9 mouse cellular contexts compared by ENCODE assay signal in genomic region chr8:71660325-71661120, GRCm38 (mm10). TPM values are rescaled to one million over a fixed set of nuclear protein-coding genes. Genes with fewer than 3 reads are reported as not detected.
DNase-seq lines count a peak whose midpoint lies in the region; ATAC-seq and TF ChIP-seq lines count a peak whose summit lies in the region.
"Had no signal": no experiment of that assay in that cellular context is flagged by ENCODE, and none has a peak within 500 bp of the region (broad histone marks: within the 10 kb centered on the region; RNA-seq: fewer than 3 reads in every experiment).

No protein-coding gene starts in this region.

- DNase-seq in CH12.LX (ENCODE audit: extremely low read depth) = peak; percentile 87
- DNase-seq in c-Kit-negative CD71-positive TER-119-positive erythroid progenitor cells, embryonic 14.5 days (ENCODE audit: low read depth, low spot score) = peak; percentile 66
- DNase-seq in forebrain, embryonic 10.5 days (ENCODE audit: extremely low spot score, low spot score) = peak; percentile 86
- DNase-seq in heart, postnatal 10 days = peak; percentile 90 to 94
- DNase-seq in kidney, postnatal 36 days = peak; percentile 81 to 95
- peak; percentile 90 for DNase-seq in liver, postnatal 0 days

- no peak overlapping the region for H3K4me2 ChIP-seq in CH12.LX (ENCODE audit: insufficient read depth, low read depth, poor library complexity, severe bottlenecking)
- no peak overlapping the region for H3K4me2 ChIP-seq in liver, postnatal 0 days (ENCODE audit: low read depth, low read length)
- no peak overlapping the region for H3K4me2 ChIP-seq in neural tube, embryonic 13.5 days
- H3K4me2 ChIP-seq: heart, embryonic 13.5 days had no signal

- H3K4me1 ChIP-seq in CH12.LX (ENCODE audit: control insufficient read depth in 1 of 2, insufficient read depth in 2 of 2) = peaks cover 6 to 11% of the 10 kb centered on the region in 2 experiments
- H3K4me1 ChIP-seq in forebrain, embryonic 10.5 days = peaks cover 23% of the 10 kb centered on the region
- peaks cover 2% of the 10 kb centered on the region; the same call in 1 of the 2 replicates for H3K4me1 ChIP-seq in liver, postnatal 0 days (ENCODE audit: insufficient read depth)
- peaks cover under 1% of the 10 kb centered on the region; the same call in 1 of the 2 replicates for H3K4me1 ChIP-seq in neural tube, embryonic 13.5 days (replicated peaks)
- peaks cover 7% of the 10 kb centered on the region for H3K4me1 ChIP-seq in testis, adult 2 months (ENCODE audit: control insufficient read depth, insufficient read depth, low read length)

- no peak overlapping the region for H3K9ac ChIP-seq in CH12.LX (ENCODE audit: insufficient read depth, low read depth)
- no peak overlapping the region for H3K9ac ChIP-seq in liver, postnatal 0 days (replicated peaks)
- no peak overlapping the region for H3K9ac ChIP-seq in neural tube, embryonic 13.5 days
- H3K9ac ChIP-seq: heart, embryonic 13.5 days had no signal

- 7% methylated on average over 36 of the region's 36 CpGs for WGBS in forebrain, embryonic 10.5 days
- 9% methylated on average over 36 of the region's 36 CpGs for WGBS in liver, postnatal 0 days (ENCODE audit: insufficient replicate concordance)
- 8% methylated on average over 36 of the region's 36 CpGs for WGBS in neural tube, embryonic 13.5 days

- peak; percentile 35; the same call in 1 of the 2 replicates for ATAC-seq in liver, postnatal 0 days
- ATAC-seq in neural tube, embryonic 13.5 days (ENCODE audit: low read depth) = peak; percentile 52

- intact Hi-C loops in heart, postnatal 10 days (cut with DNase I) = loop anchor here (1.0 to 5.0 kb wide), 4 partner anchors 48 to 220 kb away; partner anchors contain the start of gene Colgalt1

- peak; percentile 66 to 96 for TF ChIP-seq CTCF in CH12.LX (conservative IDR thresholded peaks at IDR 0.05 in 1 of 2, IDR thresholded peaks at IDR 0.05 in 1 of 2; ENCODE audit: low read depth in 2 of 2, low read length in 2 of 2)
- TF ChIP-seq CTCF in liver, postnatal 0 days (IDR thresholded peaks at IDR 0.05; ENCODE audit: low read depth) = peak; percentile 95
- TF ChIP-seq CTCF in testis, adult 2 months (IDR thresholded peaks at IDR 0.05; ENCODE audit: control insufficient read depth, insufficient read depth, insufficient replicate concordance, low read depth, low read length) = peak; percentile 96

- peaks cover 6% of the 10 kb centered on the region for H3K27me3 ChIP-seq in CH12.LX (replicated peaks)
- peaks cover 91% of the 10 kb centered on the region for H3K27me3 ChIP-seq in forebrain, embryonic 10.5 days (ENCODE audit: poor library complexity, severe bottlenecking)
- peaks cover 32% of the 10 kb centered on the region for H3K27me3 ChIP-seq in liver, postnatal 0 days (ENCODE audit: insufficient read depth, low read length)
- H3K27me3 ChIP-seq in neural tube, embryonic 13.5 days = peaks cover 76% of the 10 kb centered on the region
- H3K27me3 ChIP-seq in testis, adult 2 months (ENCODE audit: control insufficient read depth, insufficient read depth, low read length) = no peaks in the 10 kb centered on the region

- no peaks in the 10 kb centered on the region for H3K36me3 ChIP-seq in CH12.LX (replicated peaks in 1 of 2; ENCODE audit: control insufficient read depth in 1 of 2, insufficient read depth in 1 of 2, low read length in 1 of 2)
- H3K36me3 ChIP-seq in forebrain, embryonic 10.5 days (replicated peaks) = no peaks in the 10 kb centered on the region
- H3K36me3 ChIP-seq in liver, postnatal 0 days (replicated peaks; ENCODE audit: insufficient read depth, low read length) = no peaks in the 10 kb centered on the region
- peaks cover 65% of the 10 kb centered on the region for H3K36me3 ChIP-seq in neural tube, embryonic 13.5 days
- H3K36me3 ChIP-seq in testis, adult 2 months (ENCODE audit: control insufficient read depth, insufficient read depth, low read length) = no peaks in the 10 kb centered on the region
- H3K36me3 ChIP-seq: heart, embryonic 13.5 days had no signal

- no peak overlapping the region for H3K4me3 ChIP-seq in CH12.LX (replicated peaks in 1 of 3; ENCODE audit: low read depth in 2 of 3, low read length in 2 of 3, poor library complexity in 1 of 3)
- peak overlapping the region; percentile 14; the same call in 1 of the 2 replicates for H3K4me3 ChIP-seq in forebrain, embryonic 10.5 days
- H3K4me3 ChIP-seq in liver, postnatal 0 days (ENCODE audit: low read depth, low read length) = no peak overlapping the region
- H3K4me3 ChIP-seq in neural tube, embryonic 13.5 days = no peak overlapping the region
- peak overlapping the region; percentile 70 for H3K4me3 ChIP-seq in testis, adult 2 months (ENCODE audit: control insufficient read depth, low read depth, low read length)
- H3K4me3 ChIP-seq: heart, embryonic 13.5 days had no signal

- H3K79me2 ChIP-seq in CH12.LX (replicated peaks; ENCODE audit: control insufficient read depth, extremely low read depth, insufficient read depth, poor library complexity, severe bottlenecking) = no peaks in the 10 kb centered on the region

- TF ChIP-seq POLR2A in CH12.LX (IDR thresholded peaks at IDR 0.05; ENCODE audit: low read depth, low read length) = no peak
- TF ChIP-seq POLR2A in testis, adult 2 months (IDR thresholded peaks at IDR 0.05; ENCODE audit: control insufficient read depth, low read depth, low read length) = no peak

- peak; percentile 99 for TF ChIP-seq RAD21 in CH12.LX (IDR thresholded peaks at IDR 0.05; ENCODE audit: low read depth, low read length)

- dilution Hi-C loops in CH12.LX (cut with MboI; ENCODE audit: extremely low pct_ligation_motif_present, extremely low pct_unique_long_range_greater_than_20kb, low sequenced_read_pairs) = no loop called here

- in situ Hi-C loops in CH12.LX (cut with MboI; ENCODE audit: low pct_ligation_motif_present, low pct_unique_long_range_greater_than_20kb, low sequenced_read_pairs) = no loop called here

- TF ChIP-seq EP300 in CH12.LX (IDR thresholded peaks at IDR 0.05; ENCODE audit: low read length) = no peak
- no peak for TF ChIP-seq EP300 in liver, postnatal 0 days (IDR thresholded peaks at IDR 0.05; ENCODE audit: low read depth)

- no peak overlapping the region for H3K27ac ChIP-seq in CH12.LX (ENCODE audit: insufficient read depth, low read depth)
- no peak overlapping the region for H3K27ac ChIP-seq in forebrain, embryonic 10.5 days
- H3K27ac ChIP-seq in liver, postnatal 0 days (ENCODE audit: low read depth) = no peak overlapping the region
- no peak overlapping the region for H3K27ac ChIP-seq in neural tube, embryonic 13.5 days (replicated peaks)
- H3K27ac ChIP-seq in testis, adult 2 months (ENCODE audit: control insufficient read depth, insufficient read depth, low read depth, low read length) = no peak overlapping the region
- H3K27ac ChIP-seq: heart, embryonic 13.5 days had no signal

- no peaks in the 10 kb centered on the region for H3K9me3 ChIP-seq in CH12.LX (replicated peaks; ENCODE audit: low read length)
- H3K9me3 ChIP-seq in forebrain, embryonic 10.5 days = no peaks in the 10 kb centered on the region
- H3K9me3 ChIP-seq in liver, postnatal 0 days (ENCODE audit: low read length) = no peaks in the 10 kb centered on the region
- no peaks in the 10 kb centered on the region for H3K9me3 ChIP-seq in neural tube, embryonic 13.5 days
- H3K9me3 ChIP-seq: heart, embryonic 13.5 days had no signal

RNA-seq across cellular contexts. Expression of gene Unc13a, which starts 11.0 kb away (rescaled TPM):
- total RNA-seq in CH12.LX (2012; rRNA removed) (1.0 and 1.7 TPM in 2 replicates), CH12.LX (2014; rRNA removed) (0.55 and 0.68 TPM in 2 replicates)
- polyA plus RNA-seq in CH12.LX (2012; ENCODE audit: insufficient read length, low read depth) = 0.79 and 2.1 TPM in 2 replicates
- 2.9 and 3.3 TPM in 2 replicates for polyA plus RNA-seq in forebrain, embryonic 10.5 days (2016; fragmentation: Nextera tagmentation; extraction: Ambion mirVana)
- 1 to 10 TPM; 1.1 to 1.5 TPM for total RNA-seq in heart, postnatal 10 days (2021)
- polyA plus RNA-seq in liver, postnatal 0 days (2015; fragmentation: Nextera tagmentation; extraction: Ambion mirVana) = 0.25 and 0.36 TPM in 2 replicates
- 16.6 and 17.7 TPM in 2 replicates for polyA plus RNA-seq in neural tube, embryonic 13.5 days (2015; fragmentation: Nextera tagmentation; extraction: Ambion mirVana)
- 0.28 and 0.33 TPM in 2 replicates for polyA plus RNA-seq in testis, adult 2 months (2012; rRNA removed)

RNA-seq across cellular contexts. Expression of gene Jak3, which starts 15.6 kb away (rescaled TPM):
- total RNA-seq in CH12.LX (2012; rRNA removed) (39.2 and 47.1 TPM in 2 replicates), CH12.LX (2014; rRNA removed) (13.3 and 15.0 TPM in 2 replicates)
- polyA plus RNA-seq in CH12.LX (2012; ENCODE audit: insufficient read length, low read depth) = 35.6 and 37.8 TPM in 2 replicates
- 2.5 and 3.0 TPM in 2 replicates for polyA plus RNA-seq in forebrain, embryonic 10.5 days (2016; fragmentation: Nextera tagmentation; extraction: Ambion mirVana)
- 10 to 100 TPM; 14.3 to 15.0 TPM for total RNA-seq in heart, postnatal 10 days (2021)
- 4.3 and 4.6 TPM in 2 replicates for polyA plus RNA-seq in liver, postnatal 0 days (2015; fragmentation: Nextera tagmentation; extraction: Ambion mirVana)
- 3.9 and 4.0 TPM in 2 replicates for polyA plus RNA-seq in neural tube, embryonic 13.5 days (2015; fragmentation: Nextera tagmentation; extraction: Ambion mirVana)
- polyA plus RNA-seq in testis, adult 2 months (2012; rRNA removed) = 6.6 and 8.4 TPM in 2 replicates

RNA-seq across cellular contexts. Expression of gene Insl3, which starts 28.5 kb away (rescaled TPM):
- 8.7 and 9.8 TPM in 2 replicates for total RNA-seq in CH12.LX (2012; rRNA removed)
- 1.9 and 3.0 TPM in 2 replicates for total RNA-seq in CH12.LX (2014; rRNA removed)
- 14.4 and 21.4 TPM in 2 replicates for polyA plus RNA-seq in CH12.LX (2012; ENCODE audit: insufficient read length, low read depth)
- 0.26 TPM in 1 of 2 replicates, not detected in the other for polyA plus RNA-seq in forebrain, embryonic 10.5 days (2016; fragmentation: Nextera tagmentation; extraction: Ambion mirVana)
- 1 to 10 TPM; 5.1 to 5.4 TPM for total RNA-seq in heart, postnatal 10 days (2021)
- 1.3 and 2.8 TPM in 2 replicates for polyA plus RNA-seq in liver, postnatal 0 days (2015; fragmentation: Nextera tagmentation; extraction: Ambion mirVana)
- 0.46 and 1.0 TPM in 2 replicates for polyA plus RNA-seq in neural tube, embryonic 13.5 days (2015; fragmentation: Nextera tagmentation; extraction: Ambion mirVana)
- polyA plus RNA-seq in testis, adult 2 months (2012; rRNA removed) = 4,712 and 6,097 TPM in 2 replicates

RNA-seq across cellular contexts. Expression of gene B3gnt3, which starts 41.1 kb away (rescaled TPM):
- total RNA-seq in CH12.LX (2012; rRNA removed) (0.63 and 0.98 TPM in 2 replicates), CH12.LX (2014; rRNA removed) (0.09 TPM in 1 of 2 replicates, not detected in the other)
- 0.24 and 0.26 TPM in 2 replicates for polyA plus RNA-seq in CH12.LX (2012; ENCODE audit: insufficient read length, low read depth)
- 0.41 and 0.69 TPM in 2 replicates for polyA plus RNA-seq in forebrain, embryonic 10.5 days (2016; fragmentation: Nextera tagmentation; extraction: Ambion mirVana)
- 10 to 100 TPM; 12.0 to 12.2 TPM for total RNA-seq in heart, postnatal 10 days (2021)
- polyA plus RNA-seq in liver, postnatal 0 days (2015; fragmentation: Nextera tagmentation; extraction: Ambion mirVana) = 3.0 TPM in 2 replicates
- polyA plus RNA-seq in neural tube, embryonic 13.5 days (2015; fragmentation: Nextera tagmentation; extraction: Ambion mirVana) = 0.42 and 0.59 TPM in 2 replicates
- polyA plus RNA-seq in testis, adult 2 months (2012; rRNA removed) = 0.17 and 0.23 TPM in 2 replicates

RNA-seq across cellular contexts. Expression of gene Colgalt1, which starts 49.7 kb away (rescaled TPM):
- total RNA-seq in CH12.LX (2012; rRNA removed) (85.3 and 92.0 TPM in 2 replicates), CH12.LX (2014; rRNA removed) (68.7 and 72.0 TPM in 2 replicates)
- polyA plus RNA-seq in CH12.LX (2012; ENCODE audit: insufficient read length, low read depth) = 72.0 and 73.7 TPM in 2 replicates
- 44.2 and 47.4 TPM in 2 replicates for polyA plus RNA-seq in forebrain, embryonic 10.5 days (2016; fragmentation: Nextera tagmentation; extraction: Ambion mirVana)
- total RNA-seq in heart, postnatal 10 days (2021) = 10 to 100 TPM; 46.3 to 54.9 TPM
- 25.0 and 25.7 TPM in 2 replicates for polyA plus RNA-seq in liver, postnatal 0 days (2015; fragmentation: Nextera tagmentation; extraction: Ambion mirVana)
- 66.8 and 67.2 TPM in 2 replicates for polyA plus RNA-seq in neural tube, embryonic 13.5 days (2015; fragmentation: Nextera tagmentation; extraction: Ambion mirVana)
- 31.0 and 37.4 TPM in 2 replicates for polyA plus RNA-seq in testis, adult 2 months (2012; rRNA removed)

Comparison
In these comparisons a context has a peak if more than half of its experiments do, and no peak if none do; other contexts are left out.
1. H3K4me3 ChIP-seq: peak in forebrain, embryonic 10.5 days (single experiment) and testis, adult 2 months (single experiment); none in CH12.LX (0 of 3), liver, postnatal 0 days (single experiment) and neural tube, embryonic 13.5 days (single experiment).
2. RNA of gene Insl3, which starts 28.5 kb away (polyA plus RNA-seq): 4,712 to 6,097 TPM in testis, adult 2 months; 14.4 to 21.4 TPM in CH12.LX, 1.3 to 2.8 TPM in liver, postnatal 0 days, 0.46 to 1.0 TPM in neural tube, embryonic 13.5 days and 0.26 TPM in forebrain, embryonic 10.5 days; every median in the first group is over 100 times any median in the second.
3. Peak in every context shown above with its lines, with median percentiles within 50 percentile points of each other: DNase-seq and CTCF ChIP-seq.